Mouse (Mus musculus) forebrain, embryonic 14.5 days (tissue): Measurements from ENCODE around the gene E130311K13Rik. TPM values are rescaled to one million over a fixed set of nuclear protein-coding genes. Genes with fewer than 3 reads are reported as not detected.
A peak's percentile ranks its signal among the peaks of the same experiment; 100 is the strongest.

ENCODE experiments used
- ATAC-seq: fragments of 200-750 bp; cut with Nextera tagmentation; 2 replicates; pipeline ENCODE4 v1.8.0; 2017; ENCODE audit warnings: mild to moderate bottlenecking, moderate library complexity
- DNase-seq: peaks from one replicate; pipeline ENCODE4 v3.0.0-alpha.2; 2015; ENCODE audit warnings: low spot score
- H3K27ac ChIP-seq: fragments of 300-500 bp; sonication (generic); 2 replicates; pipeline ENCODE4 v1.5.1; 2014; ENCODE audit warnings: low read depth, mild to moderate bottlenecking, control low read depth, low read length, moderate library complexity
- H3K27me3 ChIP-seq: fragments of 300-500 bp; sonication (generic); replicated peaks from 2 replicates; pipeline ENCODE4 v1.6.1; 2014; ENCODE audit warnings: low read length, control low read depth, mixed read lengths; ENCODE audit not compliant: control insufficient read depth, insufficient read depth
- H3K36me3 ChIP-seq: fragments of 300-500 bp; sonication (generic); 2 replicates; pipeline ENCODE4 v1.6.1; 2014; ENCODE audit warnings: low read length, control low read depth; ENCODE audit not compliant: control insufficient read depth, insufficient read depth
- H3K4me1 ChIP-seq: fragments of 300-500 bp; sonication (generic); 2 replicates; pipeline ENCODE4 v1.6.1; 2014; ENCODE audit warnings: antibody characterized with exemption, low read length, control low read depth; ENCODE audit not compliant: control insufficient read depth, insufficient read depth
- H3K4me2 ChIP-seq: fragments of 300-500 bp; sonication (generic); 2 replicates; pipeline ENCODE4 v1.6.1; 2014; ENCODE audit warnings: mild to moderate bottlenecking, control low read depth, low read length
- H3K4me3 ChIP-seq: fragments of 300-500 bp; sonication (generic); 2 replicates; pipeline ENCODE4 v1.5.1; 2014; ENCODE audit warnings: low read depth, low read length, control low read depth
- H3K9ac ChIP-seq: fragments of 300-500 bp; sonication (generic); 2 replicates; pipeline ENCODE4 v1.6.1; 2014; ENCODE audit warnings: mild to moderate bottlenecking, low read length, control low read depth, moderate library complexity
- H3K9me3 ChIP-seq: fragments of 300-500 bp; sonication (generic); replicated peaks from 2 replicates; pipeline ENCODE4 v1.6.1; 2016; ENCODE audit warnings: low read length, control low read depth, mixed read lengths; ENCODE audit not compliant: control insufficient read depth
- WGBS: fragments of 180-500 bp; shearing (Covaris S2); extraction: QIAGEN DNeasy Blood & Tissue Kit; methylation state at CpG from one replicate; pipeline ENCODE4 v1.1.7; 2014; 5-methylcytosine and 5-hydroxymethylcytosine counted together
- polyA plus RNA-seq: library from polyadenylated mRNA; unstranded; fragments of >200 nt; fragmentation: Nextera tagmentation; extraction: Ambion mirVana; gene quantifications from 2 replicates; pipeline ENCODE4 v1.2.1, GENCODE M21; 2014

E130311K13Rik gene
- polyA plus RNA-seq, 1 experiment from 2014 or later: 5.3 TPM

DNA sequence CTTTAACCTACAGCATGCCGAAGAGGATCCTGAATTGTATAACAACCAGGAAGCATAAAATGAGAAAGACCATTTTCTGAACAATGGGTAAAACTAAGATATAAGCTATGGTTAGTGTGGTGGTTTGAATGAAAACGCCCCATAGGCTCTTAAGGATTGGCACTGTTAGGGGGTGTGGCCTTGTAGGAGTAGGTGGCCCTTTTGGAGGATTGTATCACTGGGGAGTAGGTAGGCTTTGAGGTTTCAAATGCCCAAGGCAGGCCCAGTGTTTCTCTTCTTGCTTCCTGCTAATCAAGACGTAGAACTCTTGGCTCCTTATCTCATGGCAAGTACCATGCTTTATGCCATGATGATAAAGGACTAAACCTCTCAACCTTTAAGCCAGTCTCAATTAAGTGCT lies 20.6 kb upstream of the E130311K13Rik start:
- WGBS: 81% methylated on average over 3 of the region's 3 CpGs
- ATAC-seq (no peak), DNase-seq (no peak)
- H3K4me1 ChIP-seq: no peaks in the 10 kb centered on the region
- no peaks in the 10 kb centered on the region for H3K27me3 ChIP-seq
- no peaks in the 10 kb centered on the region for H3K9me3 ChIP-seq
- H3K9ac ChIP-seq: no peak overlapping the region
- H3K4me2 ChIP-seq: no peak overlapping the region
- no peak overlapping the region for H3K27ac ChIP-seq
- no peak overlapping the region for H3K4me3 ChIP-seq
- H3K36me3 ChIP-seq: peaks cover 7% of the 10 kb centered on the region; the same call in 1 of the 2 replicates

DNA sequence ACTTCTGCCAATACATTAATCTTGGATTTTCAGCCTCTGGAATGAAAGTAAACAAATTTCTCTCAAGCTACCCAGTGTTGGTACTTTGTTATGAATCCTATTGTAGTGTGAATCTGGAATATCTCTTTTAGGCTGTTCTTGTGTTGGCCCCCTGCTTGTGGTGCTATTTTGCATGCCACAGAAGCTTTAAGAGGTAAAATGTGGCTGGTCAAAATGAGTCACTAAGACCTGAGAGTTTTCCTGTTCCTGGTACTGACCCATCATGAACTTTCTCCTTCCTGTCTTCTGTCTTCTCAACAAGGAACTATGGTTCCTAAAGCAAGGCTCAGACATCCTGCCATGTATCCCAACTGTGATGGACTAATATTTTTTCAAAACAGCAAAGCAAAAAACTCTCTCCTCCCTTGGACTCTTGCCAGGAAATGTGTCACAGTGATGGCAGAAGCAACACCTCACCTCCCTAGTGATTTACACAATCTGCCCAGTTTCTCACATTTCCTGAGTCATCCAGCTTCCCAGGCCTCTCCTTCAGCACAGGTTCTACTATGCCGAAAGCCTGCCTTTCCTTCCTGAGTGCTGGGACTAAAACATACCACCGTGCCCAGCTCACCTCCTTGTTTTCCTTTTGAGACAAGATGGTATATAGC lies 12.1 kb upstream of the E130311K13Rik start:
- Histone ChIP-seq H3K27me3 (no peaks in the 10 kb centered on the region), H3K4me2 (no peak overlapping the region), H3K4me1 (no peaks in the 10 kb centered on the region), H3K9ac (no peak overlapping the region), H3K9me3 (no peaks in the 10 kb centered on the region), H3K36me3 (peaks cover 10% of the 10 kb centered on the region; the same call in 1 of the 2 replicates), H3K27ac (no peak overlapping the region), H3K4me3 (no peak overlapping the region)
- 80% methylated on average over 2 of the region's 2 CpGs for WGBS
- DNase-seq (peak; percentile 64), ATAC-seq (peak; percentile 68; the same call in 1 of the 2 replicates)

DNA sequence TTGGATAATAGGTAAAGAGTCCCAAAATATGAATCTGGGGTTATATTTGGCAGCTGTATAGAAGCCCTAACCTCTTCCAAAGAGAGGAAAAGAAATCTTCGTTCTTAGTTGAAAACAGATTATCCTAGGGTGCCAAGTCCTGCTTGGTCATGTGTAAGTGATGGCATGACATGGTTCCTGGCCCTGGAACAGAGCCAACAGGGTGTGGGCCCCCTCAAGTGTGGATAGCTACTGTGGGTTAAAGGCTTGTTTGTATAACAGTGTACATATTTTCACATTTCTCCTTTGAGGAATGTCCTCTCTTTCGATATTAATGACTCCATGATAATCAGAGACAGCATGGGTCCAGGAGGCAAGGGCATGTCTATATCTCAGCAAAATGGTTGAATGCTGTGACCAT lies 9.7 kb upstream of the E130311K13Rik start:
- 80% methylated on average over 2 of the region's 2 CpGs for WGBS

DNA sequence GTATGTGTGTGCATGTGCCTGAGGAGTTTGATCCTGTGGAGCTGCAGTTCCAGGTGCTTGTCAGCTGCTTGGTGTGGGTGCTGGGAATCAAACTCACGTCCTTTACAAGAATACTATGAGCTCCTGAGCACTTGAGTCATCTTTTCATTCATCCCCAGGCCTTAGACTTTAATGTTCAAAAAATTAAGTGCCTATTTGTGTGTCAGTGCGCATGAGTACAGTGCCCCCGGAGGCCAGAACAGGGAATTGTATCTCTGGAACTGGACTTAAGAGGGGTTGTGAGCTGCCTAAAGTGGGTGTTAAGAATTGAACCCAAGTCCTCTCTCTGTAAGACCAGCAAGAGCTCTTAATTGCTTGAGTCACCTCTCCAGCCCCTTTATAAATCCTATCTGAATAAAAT lies 9.6 kb downstream of the E130311K13Rik start:
- no peaks in the 10 kb centered on the region for H3K9me3 ChIP-seq
- WGBS: 51% methylated on average over 3 of the region's 3 CpGs
- ATAC-seq: no peak
- H3K4me2 ChIP-seq: no peak overlapping the region
- H3K4me3 ChIP-seq: no peak overlapping the region
- no peak overlapping the region for H3K9ac ChIP-seq
- no peak for DNase-seq
- H3K27ac ChIP-seq: no peak overlapping the region
- H3K36me3 ChIP-seq: no peaks in the 10 kb centered on the region
- no peaks in the 10 kb centered on the region for H3K27me3 ChIP-seq
- H3K4me1 ChIP-seq: no peaks in the 10 kb centered on the region

More for the DNA sequence above, 9.7 kb upstream of the E130311K13Rik start:
- Histone ChIP-seq H3K9me3 (no peaks in the 10 kb centered on the region), H3K36me3 (peaks cover 10% of the 10 kb centered on the region; the same call in 1 of the 2 replicates), H3K4me3 (no peak overlapping the region), H3K9ac (no peak overlapping the region), H3K27ac (no peak overlapping the region), H3K27me3 (no peaks in the 10 kb centered on the region), H3K4me2 (no peak overlapping the region), H3K4me1 (no peaks in the 10 kb centered on the region)
- DNase-seq: no peak
- ATAC-seq: no peak

DNA sequence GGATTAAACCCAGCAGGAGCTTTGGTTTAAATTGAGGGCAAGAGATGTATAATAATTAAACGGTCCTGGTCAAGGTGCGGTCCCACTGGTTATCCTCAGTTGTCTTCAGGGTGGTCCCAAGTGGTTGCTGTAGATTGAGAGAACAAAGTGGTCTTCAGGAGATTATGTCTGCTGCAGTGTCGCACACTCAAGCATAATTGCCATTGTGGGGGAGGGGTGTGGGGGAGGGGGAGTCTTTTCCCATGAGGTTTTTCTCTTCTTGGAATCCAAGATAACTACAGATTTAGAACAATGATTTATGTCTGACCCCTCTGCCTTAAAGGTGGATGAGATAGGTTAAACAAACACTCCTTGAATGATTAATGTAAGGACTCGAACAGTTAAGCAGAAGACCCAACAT lies 19.0 kb downstream of the E130311K13Rik start:
- no peak for DNase-seq
- Histone ChIP-seq H3K9ac (no peak overlapping the region), H3K4me3 (no peak overlapping the region), H3K36me3 (no peaks in the 10 kb centered on the region), H3K4me1 (no peaks in the 10 kb centered on the region), H3K4me2 (no peak overlapping the region), H3K9me3 (no peaks in the 10 kb centered on the region), H3K27me3 (no peaks in the 10 kb centered on the region), H3K27ac (no peak overlapping the region)
- no peak for ATAC-seq
- 85% methylated on average over 4 of the region's 4 CpGs for WGBS

DNA sequence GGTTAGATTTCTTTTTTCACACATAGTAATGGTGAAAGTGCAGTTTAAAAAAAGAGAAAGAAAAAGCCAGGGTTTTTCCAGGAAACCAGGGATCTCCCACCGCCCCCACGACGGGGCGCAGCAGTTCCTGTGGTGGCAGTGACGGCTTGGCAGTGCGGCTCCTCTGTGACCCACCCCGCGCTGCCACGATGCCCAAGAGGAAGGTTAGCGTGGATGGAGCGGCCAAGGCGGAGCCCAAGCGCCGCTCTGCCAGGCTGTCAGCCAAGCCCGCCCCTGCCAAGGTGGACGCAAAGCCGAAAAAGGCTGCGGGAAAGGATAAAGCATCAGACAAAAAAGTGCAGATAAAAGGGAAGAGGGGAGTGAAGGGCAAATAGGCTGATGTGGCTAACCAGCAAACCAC lies 24.0 kb downstream of the E130311K13Rik start:
- Histone ChIP-seq H3K4me2 (peak overlapping the region; percentile 65), H3K27me3 (no peaks in the 10 kb centered on the region), H3K4me3 (peak overlapping the region; percentile 28), H3K9me3 (no peaks in the 10 kb centered on the region), H3K27ac (no peak overlapping the region), H3K4me1 (no peaks in the 10 kb centered on the region; the same call in 1 of the 2 replicates), H3K9ac (peak overlapping the region; percentile 59), H3K36me3 (no peaks in the 10 kb centered on the region)
- WGBS: under 1% methylated on average over 18 of the region's 18 CpGs
- peak; percentile 47; the same call in 1 of the 2 replicates for ATAC-seq
- peak; percentile 36 for DNase-seq

DNA sequence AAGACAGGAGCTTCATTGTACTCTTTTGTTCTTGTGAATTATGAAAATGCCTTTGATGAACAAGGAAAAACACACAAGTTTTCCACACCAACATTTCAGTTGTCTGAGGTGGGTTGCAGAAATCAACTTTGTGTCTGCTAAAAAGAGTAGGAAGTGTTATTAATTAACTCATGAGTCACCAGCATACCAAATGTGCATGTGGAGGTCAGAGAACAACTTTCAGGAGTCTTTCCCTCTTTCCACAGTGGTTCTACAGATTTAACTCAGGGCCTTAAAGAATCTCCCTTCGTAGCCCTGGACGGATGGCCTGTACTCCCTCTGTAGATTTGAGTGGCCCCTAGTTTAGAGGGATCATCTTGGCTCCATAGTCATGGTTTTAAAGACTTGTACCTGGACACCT lies 25.1 kb downstream of the E130311K13Rik start:
- no peak overlapping the region for H3K4me2 ChIP-seq
- no peaks in the 10 kb centered on the region for H3K9me3 ChIP-seq
- no peak overlapping the region for H3K27ac ChIP-seq
- WGBS: 65% methylated on average over 2 of the region's 2 CpGs
- H3K4me3 ChIP-seq: no peak overlapping the region
- ATAC-seq (no peak), DNase-seq (no peak)
- no peak overlapping the region for H3K9ac ChIP-seq
- peaks cover 4% of the 10 kb centered on the region; the same call in 1 of the 2 replicates for H3K4me1 ChIP-seq
- H3K36me3 ChIP-seq: no peaks in the 10 kb centered on the region
- no peaks in the 10 kb centered on the region for H3K27me3 ChIP-seq

DNA sequence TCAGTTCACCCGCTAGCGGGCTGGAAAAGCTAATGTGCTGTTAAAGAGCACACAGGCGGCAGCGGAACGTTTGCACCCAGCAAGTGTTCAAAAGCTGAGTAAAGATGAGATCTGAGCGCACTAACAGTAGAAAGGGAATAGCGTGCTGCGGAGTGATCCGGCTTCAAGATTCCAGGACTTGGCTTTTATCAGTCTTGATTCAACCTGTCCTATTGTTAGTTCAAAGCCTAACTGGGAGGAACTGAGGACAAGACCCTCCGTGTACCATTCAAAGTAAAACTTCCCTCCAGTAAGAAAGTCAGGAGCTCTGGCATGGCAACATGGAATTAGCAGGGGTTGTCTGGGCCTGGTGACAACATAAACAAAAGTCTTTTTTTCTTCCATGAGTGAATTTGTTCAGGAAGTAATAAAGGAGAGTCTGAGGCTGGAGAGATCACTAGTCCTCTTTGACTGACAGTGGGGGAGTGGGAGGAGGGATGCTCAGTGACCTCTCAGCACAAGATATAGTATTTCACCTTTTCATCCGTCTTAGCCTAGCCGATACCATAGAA lies 29.2 kb downstream of the E130311K13Rik start:
- peak overlapping the region; percentile 89; the same call in 1 of the 2 replicates for H3K27ac ChIP-seq
- peaks cover 13% of the 10 kb centered on the region; the same call in 1 of the 2 replicates for H3K4me1 ChIP-seq
- WGBS: 0% methylated on average over 12 of the region's 12 CpGs
- peak overlapping the region; percentile 69 for H3K4me3 ChIP-seq
- peak overlapping the region; percentile 87 for H3K4me2 ChIP-seq
- no peak overlapping the region; the same call in 1 of the 2 replicates for H3K9ac ChIP-seq
- no peaks in the 10 kb centered on the region for H3K9me3 ChIP-seq
- DNase-seq (peak; percentile 73), ATAC-seq (peak; percentile 30)
- no peaks in the 10 kb centered on the region for H3K27me3 ChIP-seq
- no peaks in the 10 kb centered on the region for H3K36me3 ChIP-seq

DNA sequence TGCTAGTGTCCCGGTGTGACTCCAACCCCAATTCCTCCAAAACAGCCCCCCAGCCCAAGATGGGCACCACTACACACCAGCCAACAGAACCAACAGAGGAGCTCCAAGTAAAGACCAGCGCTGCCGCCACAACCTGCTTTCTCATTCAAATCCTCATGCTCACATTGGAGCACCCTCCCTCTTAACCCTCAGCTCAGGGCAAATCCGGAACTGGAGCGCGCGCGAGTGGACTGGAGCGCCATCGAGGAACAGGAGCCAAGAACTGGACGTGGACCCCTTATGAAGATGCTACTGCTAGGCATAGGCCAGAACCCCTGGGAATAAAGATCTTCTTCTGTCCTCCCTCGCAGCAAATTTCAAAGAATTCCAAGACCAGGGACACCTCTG lies 30.0 kb downstream of the E130311K13Rik start, which contains the start of gene Plch1:
Plch1 (minus strand) TSS at position 164 of the 387 bp plus-strand sequence.
- Histone ChIP-seq H3K4me3 (peak within 1 kb of the TSS; percentile 69), H3K9me3 (no peaks in the 10 kb centered on the region), H3K36me3 (no peaks in the 10 kb centered on the region), H3K27me3 (no peaks in the 10 kb centered on the region), H3K4me2 (peak within 1 kb of the TSS; percentile 87), H3K27ac (peak within 1 kb of the TSS; percentile 89), H3K9ac (peak within 1 kb of the TSS; percentile 79), H3K4me1 (peaks cover 13% of the 10 kb centered on the region; the same call in 1 of the 2 replicates)
- DNase-seq (peak; percentile 89), ATAC-seq (peak; percentile 82)
- WGBS: under 1% methylated on average over 12 of the region's 12 CpGs
